Mouse (Mus musculus) hindbrain, embryonic 13.5 days (tissue): ENCODE data around the gene Cnnm3. TPM values are rescaled to one million over a fixed set of nuclear protein-coding genes. Genes with fewer than 3 reads are reported as not detected.

Experiments
- ATAC-seq: fragments of 200-750 bp; cut with Nextera tagmentation; 2 replicates; pipeline ENCODE4 v1.8.0; 2017; ENCODE audit warnings: moderate TSS enrichment; ENCODE audit not compliant: low FRiP score
- H3K27ac ChIP-seq: fragments of 300-500 bp; sonication (generic); 2 replicates; pipeline ENCODE4 v1.5.1; 2015; ENCODE audit warnings: inconsistent platforms, mild to moderate bottlenecking, moderate library complexity
- H3K27me3 ChIP-seq: fragments of 300-500 bp; sonication (generic); 2 replicates; pipeline ENCODE4 v1.6.1; 2015; ENCODE audit warnings: mild to moderate bottlenecking, inconsistent platforms
- H3K36me3 ChIP-seq: fragments of 300-500 bp; sonication (generic); 2 replicates; pipeline ENCODE4 v1.6.1; 2015; ENCODE audit warnings: mild to moderate bottlenecking, inconsistent platforms
- H3K4me1 ChIP-seq: fragments of 300-500 bp; sonication (generic); replicated peaks from 2 replicates; pipeline ENCODE4 v1.6.1; 2015; ENCODE audit warnings: inconsistent platforms
- H3K4me2 ChIP-seq: fragments of 300-500 bp; sonication (generic); 2 replicates; pipeline ENCODE4 v1.6.1; 2015; ENCODE audit warnings: inconsistent platforms, mild to moderate bottlenecking, moderate library complexity
- H3K4me3 ChIP-seq: fragments of 300-500 bp; sonication (generic); 2 replicates; pipeline ENCODE4 v1.5.1; 2015; ENCODE audit warnings: mild to moderate bottlenecking, inconsistent platforms
- H3K9ac ChIP-seq: fragments of 300-500 bp; sonication (generic); 2 replicates; pipeline ENCODE4 v1.6.1; 2015; ENCODE audit warnings: mild to moderate bottlenecking, inconsistent platforms
- H3K9me3 ChIP-seq: fragments of 300-500 bp; sonication (generic); 2 replicates; pipeline ENCODE4 v1.6.1; 2016; ENCODE audit warnings: inconsistent platforms
- WGBS: fragments of 180-500 bp; shearing (Covaris S2); methylation state at CpG from one replicate; pipeline ENCODE4 v1.1.7; 2015; 5-methylcytosine and 5-hydroxymethylcytosine counted together
- polyA plus RNA-seq: library from polyadenylated mRNA; unstranded; fragments of >200 nt; fragmentation: Nextera tagmentation; extraction: Ambion mirVana; gene quantifications from 2 replicates; pipeline ENCODE4 v1.2.1, GENCODE M21; 2015

The Cnnm3 gene
- polyA plus RNA-seq, 1 experiment from 2014 or later = 5.1 TPM

DNA sequence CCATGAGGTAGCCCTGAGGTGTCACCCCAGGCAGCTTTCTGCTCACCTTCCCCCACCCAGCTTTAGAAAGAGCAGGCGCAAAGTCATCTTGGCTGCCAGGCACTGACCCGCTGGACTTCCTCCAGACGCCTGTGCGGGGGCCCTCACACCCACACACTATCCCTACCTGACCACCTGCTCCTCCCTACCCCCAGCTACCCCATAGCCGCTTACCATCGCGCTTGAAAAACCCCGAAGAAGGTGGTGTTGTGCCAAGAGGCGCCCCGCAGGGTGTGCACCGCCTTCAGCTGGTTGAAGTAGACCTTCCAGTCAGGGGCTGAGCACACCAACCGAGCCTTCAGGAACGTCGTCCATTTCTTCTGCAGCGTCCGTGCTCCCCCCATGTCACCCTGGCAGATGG lies 40.8 kb downstream of the Cnnm3 start:
- Histone ChIP-seq H3K36me3 (peaks cover 75% of the 10 kb centered on the region), H3K4me3 (no peak overlapping the region), H3K9ac (no peak overlapping the region), H3K27ac (no peak overlapping the region), H3K4me1 (peaks cover 62% of the 10 kb centered on the region), H3K27me3 (no peaks in the 10 kb centered on the region), H3K9me3 (no peaks in the 10 kb centered on the region), H3K4me2 (no peak overlapping the region)
- WGBS = 91% methylated on average over 16 of the region's 16 CpGs
- ATAC-seq = no peak

DNA sequence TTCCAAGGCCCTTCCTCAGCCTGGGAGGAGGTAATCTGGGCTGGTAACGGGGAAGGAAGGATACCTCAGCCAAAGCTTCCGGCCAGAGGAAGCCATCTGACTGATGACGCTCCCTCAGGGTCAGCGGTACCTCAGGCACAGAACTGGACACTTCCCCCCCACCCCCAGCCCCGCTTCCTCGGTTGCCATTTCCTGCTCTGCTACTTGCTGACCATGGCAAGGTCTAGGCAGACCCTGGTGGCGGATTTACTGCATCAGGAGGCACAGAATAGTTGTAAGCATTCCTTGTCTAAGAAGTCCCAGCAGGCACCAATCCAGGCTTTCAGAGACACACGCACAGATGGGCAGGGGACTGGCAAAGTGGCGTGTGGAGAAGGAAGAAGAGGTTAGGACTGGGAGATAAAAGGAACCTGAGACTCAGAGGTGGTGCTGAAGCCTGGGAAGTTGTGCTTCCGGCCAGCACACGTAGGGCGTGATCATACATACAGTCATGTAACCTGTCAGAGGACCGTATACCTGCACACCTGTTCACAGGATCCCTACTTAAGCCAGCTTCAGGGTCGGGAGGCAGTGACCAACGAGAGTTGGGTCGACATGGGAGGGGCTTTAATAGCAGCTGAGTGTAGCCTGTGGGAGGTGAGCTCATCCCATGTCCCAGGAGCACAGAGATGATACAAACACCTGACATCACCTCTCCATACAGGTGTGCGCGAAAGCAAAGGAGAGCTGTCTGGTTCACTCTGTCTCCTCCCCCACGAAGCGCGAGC lies 43.1 kb downstream of the Cnnm3 start:
- Histone ChIP-seq H3K27ac (peak overlapping the region; percentile 100), H3K9ac (peak overlapping the region; percentile 100), H3K4me3 (peak overlapping the region; percentile 97), H3K27me3 (peaks cover 6% of the 10 kb centered on the region; the same call in 1 of the 2 replicates), H3K36me3 (peaks cover 56% of the 10 kb centered on the region), H3K4me1 (peaks cover 52% of the 10 kb centered on the region), H3K4me2 (peak overlapping the region; percentile 100), H3K9me3 (no peaks in the 10 kb centered on the region)
- no peak for ATAC-seq
- 70% methylated on average over 21 of the region's 21 CpGs for WGBS

DNA sequence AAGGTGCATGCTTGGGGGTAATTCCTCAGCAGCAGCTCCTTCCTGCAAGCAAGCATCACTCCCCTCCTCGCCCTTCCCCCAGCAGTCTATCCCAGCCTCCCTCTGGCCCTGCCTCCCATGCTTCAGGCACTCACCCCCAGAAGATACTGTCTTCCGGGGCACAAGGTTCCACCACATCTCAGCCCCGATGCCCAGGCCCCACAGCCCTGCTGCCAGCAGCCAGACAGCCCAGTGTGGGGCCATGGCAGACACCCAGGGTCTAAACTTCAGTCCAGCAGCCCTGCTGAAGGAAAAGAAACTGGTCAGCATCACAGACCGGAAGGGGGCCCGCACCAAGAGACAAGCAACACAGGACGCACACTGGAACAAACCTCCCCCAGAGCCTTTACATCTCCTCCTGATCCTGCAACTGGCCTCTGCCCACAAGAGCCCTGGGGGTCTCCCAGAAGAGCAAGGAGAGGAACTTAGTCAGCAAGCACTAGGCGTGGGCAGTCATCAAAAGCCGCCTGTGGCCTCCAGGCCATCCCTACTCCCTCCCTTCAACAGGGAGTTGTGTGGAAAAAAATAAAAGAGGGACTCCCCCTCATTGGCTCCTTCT lies 44.2 kb downstream of the Cnnm3 start:
- H3K36me3 ChIP-seq = peaks cover 45% of the 10 kb centered on the region
- H3K27ac ChIP-seq = peak overlapping the region; percentile 100
- peaks cover 8% of the 10 kb centered on the region; the same call in 1 of the 2 replicates for H3K27me3 ChIP-seq
- H3K4me2 ChIP-seq = peak overlapping the region; percentile 100
- no peak for ATAC-seq
- peak overlapping the region; percentile 97 for H3K4me3 ChIP-seq
- peaks cover 48% of the 10 kb centered on the region for H3K4me1 ChIP-seq
- H3K9me3 ChIP-seq = no peaks in the 10 kb centered on the region
- peak overlapping the region; percentile 100 for H3K9ac ChIP-seq
- WGBS = 5% methylated on average over 8 of the region's 8 CpGs

DNA sequence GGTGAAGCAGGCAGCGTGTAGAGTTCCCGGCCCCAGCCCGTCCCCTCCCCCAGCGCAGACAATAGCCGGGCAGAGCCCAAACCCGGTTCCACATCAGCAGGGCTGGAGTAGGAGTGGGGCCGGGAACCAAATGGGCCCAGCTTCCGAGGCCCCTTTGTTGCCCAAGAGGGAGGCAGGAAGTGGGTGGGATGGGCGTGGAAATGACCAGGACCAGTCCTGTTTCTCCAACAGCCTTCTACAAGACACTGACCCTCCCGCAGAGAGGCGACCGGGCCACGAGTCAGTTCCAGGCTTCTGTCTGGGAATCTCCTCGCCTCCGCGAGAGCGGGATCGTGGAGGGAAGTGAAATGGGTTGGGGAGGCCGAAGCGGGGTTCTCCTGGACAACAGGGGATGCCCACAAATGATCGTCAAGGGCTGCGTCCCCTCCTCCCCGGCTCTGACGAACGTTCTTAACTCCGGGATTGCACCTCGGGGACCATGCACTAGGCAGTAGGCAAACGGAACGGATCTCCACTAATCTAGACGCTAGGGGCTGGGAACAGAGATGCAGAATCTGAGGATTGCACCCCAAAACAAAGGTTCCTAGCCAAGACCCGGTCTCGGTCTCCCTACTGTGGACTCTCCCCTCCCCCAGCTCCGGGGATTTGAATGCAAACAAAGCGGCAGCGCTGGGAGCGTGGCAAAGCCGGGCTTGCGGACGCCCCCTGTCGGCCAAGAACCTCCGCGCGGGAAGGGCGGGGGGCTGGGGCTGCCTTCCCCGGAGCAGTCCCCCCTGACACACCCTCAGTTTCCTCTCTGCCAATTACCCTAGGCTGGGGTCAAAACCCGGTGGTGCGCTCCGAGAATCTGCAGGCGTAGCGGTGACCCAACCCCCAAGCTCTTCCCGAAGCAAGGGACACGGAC lies 45.1 kb downstream of the Cnnm3 start:
- peak; percentile 78 for ATAC-seq
- Histone ChIP-seq H3K9ac (peak overlapping the region; percentile 100), H3K36me3 (peaks cover 36% of the 10 kb centered on the region), H3K27me3 (peaks cover 12% of the 10 kb centered on the region; the same call in 1 of the 2 replicates), H3K27ac (peak overlapping the region; percentile 100), H3K4me2 (peak overlapping the region; percentile 100), H3K4me1 (peaks cover 41% of the 10 kb centered on the region), H3K9me3 (no peaks in the 10 kb centered on the region), H3K4me3 (peak overlapping the region; percentile 97)
- WGBS = under 1% methylated on average over 49 of the region's 52 CpGs

DNA sequence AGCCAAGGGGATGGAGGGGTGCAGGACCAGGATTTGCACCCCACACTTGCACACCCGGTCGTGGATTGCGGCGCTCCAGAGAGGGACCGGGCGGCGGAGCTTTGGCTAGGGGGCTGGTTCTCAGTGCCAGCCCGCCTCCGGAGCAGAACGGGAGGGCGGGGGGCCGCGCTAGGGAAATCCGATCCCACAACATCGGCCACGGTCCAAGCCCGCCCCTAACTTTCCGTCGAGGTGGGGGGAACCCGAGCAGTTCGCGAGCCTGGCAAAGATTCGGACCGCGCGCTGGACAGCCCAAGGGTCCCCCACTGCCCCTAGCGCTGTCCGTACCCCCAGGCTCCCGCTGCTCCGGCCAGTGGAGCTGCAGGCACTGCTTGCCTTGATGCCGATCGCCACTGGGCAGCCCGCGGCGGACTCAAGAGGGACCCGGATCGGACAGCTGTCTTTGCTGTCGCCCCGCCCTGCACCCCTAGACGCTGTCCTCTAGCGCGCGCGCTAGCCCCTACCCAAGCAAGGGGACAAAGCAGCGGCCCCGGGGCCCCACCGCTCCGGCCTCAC lies 45.9 kb downstream of the Cnnm3 start:
- Histone ChIP-seq H3K4me2 (peak overlapping the region; percentile 100), H3K4me1 (peaks cover 40% of the 10 kb centered on the region), H3K4me3 (peak overlapping the region; percentile 97), H3K9ac (peak overlapping the region; percentile 100), H3K27ac (peak overlapping the region; percentile 100), H3K36me3 (peaks cover 29% of the 10 kb centered on the region), H3K27me3 (peaks cover 12% of the 10 kb centered on the region; the same call in 1 of the 2 replicates), H3K9me3 (no peaks in the 10 kb centered on the region)
- peak; percentile 61 for ATAC-seq
- under 1% methylated on average over 48 of the region's 48 CpGs for WGBS

DNA sequence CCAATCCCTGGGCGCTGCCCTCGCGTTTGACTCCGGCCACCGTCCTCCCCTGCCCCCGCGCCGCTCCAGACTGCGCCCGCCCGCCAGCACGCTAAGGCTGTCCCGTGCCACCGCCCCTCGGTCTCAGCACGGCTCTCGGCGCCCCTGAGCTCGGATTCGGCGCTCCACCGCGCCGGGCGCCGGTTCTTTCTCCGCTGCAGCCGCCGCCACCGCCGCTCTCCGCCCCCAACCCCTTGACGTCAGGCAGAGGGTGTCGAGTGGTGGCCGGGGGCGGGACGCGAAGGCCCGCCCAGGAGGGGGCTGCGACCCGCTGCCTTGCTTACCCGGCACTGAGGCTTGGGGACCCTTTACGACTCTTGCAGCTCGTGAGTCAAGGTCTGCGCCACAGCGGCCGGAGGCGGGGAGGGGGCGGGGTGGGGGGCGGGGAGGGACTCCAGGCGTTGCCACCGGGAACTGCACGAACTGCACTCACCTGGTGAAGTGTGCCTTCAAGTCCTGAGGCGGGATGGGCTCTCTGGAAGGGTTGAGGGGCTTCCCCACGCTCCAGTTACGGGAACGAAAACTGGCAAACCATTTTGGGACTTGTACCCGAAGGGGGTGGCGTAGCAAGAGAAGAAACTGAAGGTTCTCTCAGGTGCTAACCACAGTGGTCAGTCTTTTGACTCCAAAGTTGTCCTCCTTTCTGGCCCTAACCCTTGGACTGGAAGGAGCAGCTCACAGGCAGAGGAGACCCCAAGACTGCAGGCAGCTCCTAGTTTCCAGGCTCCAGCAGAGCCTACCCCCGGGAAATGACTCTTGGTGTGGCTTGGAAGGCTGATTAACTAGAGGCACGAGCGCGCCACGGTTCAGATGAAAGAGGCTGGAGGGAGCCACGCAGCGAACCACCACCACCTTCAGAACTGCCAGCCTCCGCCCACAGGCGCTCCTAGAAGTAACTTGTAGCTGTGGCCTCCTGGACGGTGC lies 46.6 kb downstream of the Cnnm3 start, which contains the start of gene Sema4c:
Gene Sema4c (minus strand): TSS at position 319 of the 963 bp plus-strand sequence.
- H3K36me3 ChIP-seq = peaks cover 21% of the 10 kb centered on the region
- peak within 1 kb of the TSS; percentile 97 for H3K4me3 ChIP-seq
- H3K27ac ChIP-seq = peak within 1 kb of the TSS; percentile 100
- peak within 1 kb of the TSS; percentile 100 for H3K9ac ChIP-seq
- H3K4me2 ChIP-seq = peak within 1 kb of the TSS; percentile 100
- peak; percentile 62 for ATAC-seq
- under 1% methylated on average over 68 of the region's 69 CpGs for WGBS
- peaks cover 18% of the 10 kb centered on the region; the same call in 1 of the 2 replicates for H3K27me3 ChIP-seq
- H3K4me1 ChIP-seq = peaks cover 40% of the 10 kb centered on the region
- no peaks in the 10 kb centered on the region for H3K9me3 ChIP-seq

DNA sequence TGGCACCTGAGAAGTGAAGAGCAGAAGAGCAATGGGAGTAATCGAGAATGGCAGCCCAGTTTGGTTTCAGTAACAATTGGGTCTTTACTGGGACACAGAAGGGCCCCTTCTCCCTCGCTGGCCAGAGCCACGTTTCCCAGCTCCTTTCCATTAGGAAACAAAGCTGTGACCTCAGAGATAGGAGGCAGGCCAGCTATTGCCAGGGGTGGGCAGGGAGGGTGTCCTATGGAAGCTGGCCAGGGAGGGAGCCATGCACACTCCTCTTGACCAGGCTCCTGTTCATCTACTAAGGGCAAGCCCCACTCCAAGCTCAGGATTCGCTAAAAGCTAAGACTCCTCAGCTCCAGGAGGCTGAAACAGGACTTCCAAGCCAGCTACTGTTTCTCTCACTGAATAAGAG lies 47.6 kb downstream of the Cnnm3 start:
- Histone ChIP-seq H3K4me1 (peaks cover 32% of the 10 kb centered on the region), H3K9me3 (no peaks in the 10 kb centered on the region), H3K27me3 (peaks cover 20% of the 10 kb centered on the region; the same call in 1 of the 2 replicates), H3K4me2 (peak overlapping the region; percentile 100; the same call in 1 of the 2 replicates), H3K36me3 (peaks cover 11% of the 10 kb centered on the region), H3K9ac (0 out of 2 replicates have a peak overlapping the region, but pooled peaks have one; percentile 13), H3K27ac (no peak overlapping the region), H3K4me3 (peak overlapping the region; percentile 97; the same call in 1 of the 2 replicates)
- 1% methylated on average over 4 of the region's 4 CpGs for WGBS
- no peak for ATAC-seq

DNA sequence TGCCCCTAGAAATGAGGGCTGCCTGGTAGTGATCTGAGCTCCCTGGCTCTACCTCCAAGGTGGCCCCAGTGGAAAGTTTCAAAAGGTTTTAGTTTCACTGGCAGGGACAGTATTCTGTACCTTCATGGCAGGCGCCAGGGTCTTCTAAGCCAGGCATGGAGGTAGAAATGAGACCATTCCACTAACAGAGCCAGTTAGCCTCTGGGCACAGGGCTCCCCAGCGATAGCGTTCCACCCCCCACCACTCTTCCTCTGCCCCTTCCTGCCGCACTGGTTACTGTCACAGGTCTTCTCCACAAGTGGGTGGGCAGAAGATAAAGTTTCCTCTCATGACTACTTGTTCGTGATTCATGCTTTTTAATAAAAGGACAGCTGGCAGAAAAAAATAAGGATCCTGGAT lies 48.2 kb downstream of the Cnnm3 start:
- Histone ChIP-seq H3K27me3 (peaks cover 24% of the 10 kb centered on the region; the same call in 1 of the 2 replicates), H3K36me3 (peaks cover 5% of the 10 kb centered on the region), H3K27ac (no peak overlapping the region), H3K4me2 (no peak overlapping the region), H3K4me3 (no peak overlapping the region), H3K9me3 (no peaks in the 10 kb centered on the region), H3K4me1 (peaks cover 25% of the 10 kb centered on the region), H3K9ac (no peak overlapping the region)
- WGBS = 68% methylated on average over 5 of the region's 5 CpGs
- ATAC-seq = no peak

DNA sequence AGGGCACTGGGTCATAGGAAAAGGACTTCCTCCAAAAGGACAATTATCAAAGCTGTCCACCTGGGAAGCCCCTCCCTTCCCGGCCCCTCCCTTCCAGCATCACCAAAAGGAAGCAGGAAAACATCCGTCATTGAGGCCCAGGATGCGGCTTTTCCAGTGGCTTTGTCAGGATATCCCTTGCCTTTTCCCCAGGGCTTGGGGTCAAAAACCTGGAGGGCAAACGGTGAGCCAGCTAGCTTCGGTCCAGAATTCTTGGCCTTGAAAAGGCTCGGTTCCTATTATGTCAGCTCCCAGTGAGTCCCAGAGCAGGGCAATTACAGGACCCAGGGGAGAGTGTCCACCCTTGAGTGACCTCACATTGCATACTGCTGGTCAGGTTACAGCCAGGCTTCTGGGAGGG lies 49.2 kb downstream of the Cnnm3 start:
- Histone ChIP-seq H3K9ac (no peak overlapping the region), H3K4me2 (no peak overlapping the region), H3K27ac (no peak overlapping the region), H3K36me3 (no peaks in the 10 kb centered on the region), H3K9me3 (no peaks in the 10 kb centered on the region), H3K4me1 (peaks cover 15% of the 10 kb centered on the region), H3K4me3 (no peak overlapping the region), H3K27me3 (peaks cover 24% of the 10 kb centered on the region; the same call in 1 of the 2 replicates)
- ATAC-seq = no peak
- 62% methylated on average over 6 of the region's 6 CpGs for WGBS

DNA sequence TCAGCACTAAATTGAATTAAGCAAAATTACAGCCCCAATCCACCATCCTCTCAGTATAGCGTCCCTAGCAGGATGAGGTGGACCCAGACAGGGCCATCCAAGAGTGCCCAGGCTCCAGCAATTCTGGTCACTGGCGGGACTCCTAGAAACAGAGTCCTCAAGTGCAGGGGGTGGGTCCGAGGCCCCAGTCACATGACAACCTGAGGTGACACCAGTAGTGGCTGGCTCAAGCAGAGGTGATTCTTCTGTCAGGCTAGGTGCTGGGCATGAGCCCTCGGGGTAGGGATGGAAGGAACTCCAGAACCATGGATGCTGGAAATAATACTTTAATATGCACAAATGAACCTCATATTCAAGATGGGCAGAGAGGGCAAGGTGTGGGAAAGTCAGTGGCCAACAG lies 50.7 kb downstream of the Cnnm3 start:
- no peaks in the 10 kb centered on the region for H3K36me3 ChIP-seq
- H3K4me2 ChIP-seq = no peak overlapping the region
- no peaks in the 10 kb centered on the region for H3K9me3 ChIP-seq
- H3K4me1 ChIP-seq = peaks cover 13% of the 10 kb centered on the region
- H3K9ac ChIP-seq = no peak overlapping the region
- peaks cover 24% of the 10 kb centered on the region; the same call in 1 of the 2 replicates for H3K27me3 ChIP-seq
- WGBS = 72% methylated on average over 4 of the region's 4 CpGs
- no peak overlapping the region for H3K4me3 ChIP-seq
- no peak overlapping the region for H3K27ac ChIP-seq
- no peak for ATAC-seq

DNA sequence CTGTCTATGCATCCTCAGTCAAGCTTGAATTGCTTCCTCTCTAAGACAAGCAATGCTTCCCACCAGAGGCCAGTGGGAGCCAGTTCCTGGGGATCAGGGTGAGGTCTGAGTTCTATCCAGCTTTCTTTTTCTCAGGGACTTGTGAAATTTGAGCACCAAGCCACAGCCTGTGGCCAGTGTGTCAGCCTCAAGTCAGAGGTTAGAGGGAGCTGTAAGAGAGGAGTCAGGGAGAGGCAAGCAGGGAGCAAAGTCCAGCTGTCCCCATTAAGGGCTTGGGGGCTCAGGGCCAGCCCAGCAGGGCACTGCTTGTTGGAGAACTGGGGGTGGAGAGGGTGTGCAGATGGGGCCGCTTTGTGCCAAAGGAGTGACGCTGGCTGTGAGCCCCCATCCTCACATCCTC lies 51.5 kb downstream of the Cnnm3 start:
- Histone ChIP-seq H3K4me3 (no peak overlapping the region), H3K27ac (no peak overlapping the region), H3K4me2 (no peak overlapping the region), H3K4me1 (peaks cover 13% of the 10 kb centered on the region), H3K9ac (no peak overlapping the region; the same call in 1 of the 2 replicates), H3K27me3 (peaks cover 24% of the 10 kb centered on the region; the same call in 1 of the 2 replicates), H3K36me3 (no peaks in the 10 kb centered on the region), H3K9me3 (no peaks in the 10 kb centered on the region)
- ATAC-seq = no peak
- WGBS = 77% methylated on average over 2 of the region's 2 CpGs
